ENCODE assay signal across 9 mouse cellular contexts in genomic region chr6:133984666-133985355, GRCm38 (mm10). TPM values are rescaled to one million over a fixed set of nuclear protein-coding genes. Genes with fewer than 3 reads are reported as not detected.
A peak's percentile ranks its signal among the peaks of the same experiment; 100 is the strongest.
DNase-seq lines count a peak whose midpoint lies in the region; ATAC-seq and TF ChIP-seq lines count a peak whose summit lies in the region.
"Had no signal": no experiment of that assay in that cellular context is flagged by ENCODE, and none has a peak within 500 bp of the region (broad histone marks: within the 10 kb centered on the region; RNA-seq: fewer than 3 reads in every experiment).

No protein-coding gene starts in this region.

- no peak overlapping the region for H3K9ac ChIP-seq in embryonic facial prominence, embryonic 13.5 days
- H3K9ac ChIP-seq in hindbrain, embryonic 14.5 days: 0 out of 2 replicates have a peak overlapping the region, but pooled peaks have one; percentile 0

- no peak for ATAC-seq in embryonic facial prominence, embryonic 13.5 days (ENCODE audit: insufficient number of reproducible peaks, insufficient read depth, low FRiP score, low TSS enrichment, low read depth)
- ATAC-seq in hindbrain, embryonic 14.5 days (ENCODE audit: low FRiP score): no peak
- ATAC-seq in megakaryocyte-erythroid progenitor cell, adult 5-6 weeks (replicated peaks; ENCODE audit: low FRiP score, low TSS enrichment, poor library complexity, severe bottlenecking): 0 out of 2 replicates have a peak, but pooled peaks have one; percentile 21
- ATAC-seq in erythroblast, adult 5-6 weeks (replicated peaks; ENCODE audit: low FRiP score, poor library complexity, severe bottlenecking): no peak
- ATAC-seq: CD4-positive, CD25-positive, alpha-beta regulatory T cell, adult 4 months had no signal

- no peak for DNase-seq in gastrocnemius, adult 2 months
- no peak for DNase-seq in gastrocnemius, postnatal 4 days (ENCODE audit: low spot score in 2 of 2)
- DNase-seq in hindbrain, embryonic 14.5 days (ENCODE audit: low spot score): no peak
- DNase-seq in frontal cortex, postnatal 14 days (ENCODE audit: low spot score in 2 of 2): no peak
- DNase-seq in ovary, postnatal 10 days (ENCODE audit: low spot score): no peak

- peak overlapping the region; percentile 35; the same call in 1 of the 2 replicates for H3K27ac ChIP-seq in gastrocnemius, adult 2 months
- no peak overlapping the region for H3K27ac ChIP-seq in embryonic facial prominence, embryonic 13.5 days
- H3K27ac ChIP-seq in hindbrain, embryonic 14.5 days: no peak overlapping the region

- H3K4me1 ChIP-seq in embryonic facial prominence, embryonic 13.5 days: 0 out of 2 replicates have a peak, but pooled peaks cover 5% of the 10 kb centered on the region
- no peaks in the 10 kb centered on the region; the same call in 1 of the 2 replicates for H3K4me1 ChIP-seq in hindbrain, embryonic 14.5 days (replicated peaks; ENCODE audit: control insufficient read depth, insufficient read depth, low read length)

- no peaks in the 10 kb centered on the region for H3K27me3 ChIP-seq in embryonic facial prominence, embryonic 13.5 days
- H3K27me3 ChIP-seq in hindbrain, embryonic 14.5 days (ENCODE audit: control insufficient read depth, insufficient read depth, low read length): no peaks in the 10 kb centered on the region

- peak overlapping the region; percentile 43 for H3K4me3 ChIP-seq in gastrocnemius, adult 2 months
- no peak overlapping the region for H3K4me3 ChIP-seq in embryonic facial prominence, embryonic 13.5 days
- no peak overlapping the region for H3K4me3 ChIP-seq in hindbrain, embryonic 14.5 days (replicated peaks; ENCODE audit: low read length)

- intact Hi-C loops in gastrocnemius, adult 2 months (cut with DNase I): no loop called here

- peak overlapping the region; percentile 30 for H3K4me2 ChIP-seq in embryonic facial prominence, embryonic 13.5 days
- peak overlapping the region; percentile 19 for H3K4me2 ChIP-seq in hindbrain, embryonic 14.5 days (replicated peaks)

- no peaks in the 10 kb centered on the region for H3K36me3 ChIP-seq in embryonic facial prominence, embryonic 13.5 days
- no peaks in the 10 kb centered on the region for H3K36me3 ChIP-seq in hindbrain, embryonic 14.5 days (replicated peaks; ENCODE audit: control insufficient read depth, insufficient read depth)

- TF ChIP-seq CTCF in gastrocnemius, adult 2 months (IDR thresholded peaks at IDR 0.05): no peak

- no peaks in the 10 kb centered on the region for H3K9me3 ChIP-seq in embryonic facial prominence, embryonic 13.5 days
- no peaks in the 10 kb centered on the region for H3K9me3 ChIP-seq in hindbrain, embryonic 14.5 days (ENCODE audit: control insufficient read depth, low read length)

- WGBS in embryonic facial prominence, embryonic 13.5 days: 23% methylated on average over 16 of the region's 16 CpGs
- 30% methylated on average over 16 of the region's 16 CpGs for WGBS in hindbrain, embryonic 14.5 days

RNA-seq across cellular contexts. Expression of gene Etv6, which starts 50.7 kb away (rescaled TPM):
- 10 to 100 TPM in 1 of 2 experiments, 1 to 10 TPM in 1; 6.7 to 10.8 TPM for total RNA-seq in gastrocnemius, adult 2 months (2021)
- 10 to 100 TPM; 19.4 to 22.4 TPM for total RNA-seq in gastrocnemius, postnatal 4 days (2021)
- 13.9 and 16.1 TPM in 2 replicates for polyA plus RNA-seq in embryonic facial prominence, embryonic 13.5 days (2015; fragmentation: Nextera tagmentation; extraction: Ambion mirVana)
- polyA plus RNA-seq in hindbrain, embryonic 14.5 days (2014; fragmentation: Nextera tagmentation; extraction: Ambion mirVana): 6.1 and 6.8 TPM in 2 replicates
- 30.8 and 38.8 TPM in 2 replicates for total RNA-seq in megakaryocyte-erythroid progenitor cell, adult 5-6 weeks (2014; fragmentation: Nextera tagmentation)
- total RNA-seq in megakaryocyte-erythroid progenitor cell, adult 5-6 weeks (2017): 24.7 and 34.1 TPM in 2 replicates
- total RNA-seq in erythroblast, adult 5-6 weeks (2015; ENCODE audit: low replicate concordance): 16.7 and 18.6 TPM in 2 replicates
- 7.4 and 11.1 TPM in 2 replicates for total RNA-seq in erythroblast, adult 5-6 weeks (2017; ENCODE audit: low replicate concordance)
